In genomic region chr17:37906821-37907220, GRCm38 (mm10) we compare ENCODE assay signal across 17 mouse cellular contexts. TPM values are rescaled to one million over a fixed set of nuclear protein-coding genes. Genes with fewer than 3 reads are reported as not detected.
"Had no signal": no experiment of that assay in that cellular context is flagged by ENCODE, and none has a peak within 500 bp of the region (broad histone marks: within the 10 kb centered on the region; RNA-seq: fewer than 3 reads in every experiment).

No protein-coding gene starts in this region.

RNA-seq across cellular contexts. Expression of gene Olfr127, which starts 6.6 kb away (rescaled TPM):
- total RNA-seq: heart, postnatal 10 days; heart, postnatal 14 days; heart, postnatal 25 days; heart, postnatal 36 days; heart, postnatal 4 days; hematopoietic stem cell, adult 5-6 weeks; hindbrain, postnatal 0 days; layer of hippocampus, adult 18-20 months; layer of hippocampus, adult 2 months; layer of hippocampus, adult 8-10 months; layer of hippocampus, postnatal 10 days; layer of hippocampus, postnatal 14 days; layer of hippocampus, postnatal 25 days; layer of hippocampus, postnatal 36 days; left cerebral cortex, adult 18-20 months; left cerebral cortex, adult 2 months; left cerebral cortex, adult 8-10 months had no signal

RNA-seq across cellular contexts. Expression of gene Olfr128, which starts 13.5 kb away (rescaled TPM):
- total RNA-seq: heart, postnatal 10 days; heart, postnatal 14 days; heart, postnatal 25 days; heart, postnatal 36 days; heart, postnatal 4 days; hematopoietic stem cell, adult 5-6 weeks; hindbrain, postnatal 0 days; layer of hippocampus, adult 18-20 months; layer of hippocampus, adult 2 months; layer of hippocampus, adult 8-10 months; layer of hippocampus, postnatal 10 days; layer of hippocampus, postnatal 14 days; layer of hippocampus, postnatal 25 days; layer of hippocampus, postnatal 36 days; left cerebral cortex, adult 18-20 months; left cerebral cortex, adult 2 months; left cerebral cortex, adult 8-10 months had no signal

RNA-seq across cellular contexts. Expression of gene Olfr761, which starts 46.1 kb away (rescaled TPM):
- total RNA-seq: heart, postnatal 10 days; heart, postnatal 14 days; heart, postnatal 25 days; heart, postnatal 36 days; heart, postnatal 4 days; hematopoietic stem cell, adult 5-6 weeks; hindbrain, postnatal 0 days; layer of hippocampus, adult 18-20 months; layer of hippocampus, adult 2 months; layer of hippocampus, adult 8-10 months; layer of hippocampus, postnatal 10 days; layer of hippocampus, postnatal 14 days; layer of hippocampus, postnatal 25 days; layer of hippocampus, postnatal 36 days; left cerebral cortex, adult 18-20 months; left cerebral cortex, adult 2 months; left cerebral cortex, adult 8-10 months had no signal

RNA-seq across cellular contexts. Expression of gene Olfr126, which starts 59.5 kb away (rescaled TPM):
- total RNA-seq: heart, postnatal 10 days; heart, postnatal 14 days; heart, postnatal 25 days; heart, postnatal 36 days; heart, postnatal 4 days; hematopoietic stem cell, adult 5-6 weeks; hindbrain, postnatal 0 days; layer of hippocampus, adult 18-20 months; layer of hippocampus, adult 2 months; layer of hippocampus, adult 8-10 months; layer of hippocampus, postnatal 10 days; layer of hippocampus, postnatal 14 days; layer of hippocampus, postnatal 25 days; layer of hippocampus, postnatal 36 days; left cerebral cortex, adult 18-20 months; left cerebral cortex, adult 2 months; left cerebral cortex, adult 8-10 months had no signal
